Mouse (Mus musculus) intestine, postnatal 0 days (tissue): ENCODE results near the gene Evl. TPM values are rescaled to one million over a fixed set of nuclear protein-coding genes. Genes with fewer than 3 reads are reported as not detected.
A peak's percentile ranks its signal among the peaks of the same experiment; 100 is the strongest.

Experiments
- ATAC-seq: fragments of 200-750 bp; cut with Nextera tagmentation; 2 replicates; pipeline ENCODE4 v1.8.0; 2017; ENCODE audit warnings: mild to moderate bottlenecking, moderate TSS enrichment, moderate library complexity
- H3K27ac ChIP-seq: fragments of 300-500 bp; sonication (generic); 2 replicates; pipeline ENCODE4 v1.5.1; 2014; ENCODE audit warnings: mild to moderate bottlenecking, low read depth, low read length, moderate library complexity
- H3K27me3 ChIP-seq: fragments of 300-500 bp; sonication (generic); replicated peaks from 2 replicates; pipeline ENCODE4 v1.6.1; 2014; ENCODE audit warnings: low read length, mixed read lengths; ENCODE audit not compliant: control insufficient read depth, insufficient read depth
- H3K36me3 ChIP-seq: fragments of 300-500 bp; sonication (generic); 2 replicates; pipeline ENCODE4 v1.6.1; 2014; ENCODE audit warnings: mild to moderate bottlenecking, moderate library complexity; ENCODE audit not compliant: control insufficient read depth, insufficient read depth
- H3K4me1 ChIP-seq: fragments of 300-500 bp; sonication (generic); replicated peaks from 2 replicates; pipeline ENCODE4 v1.6.1; 2014; ENCODE audit warnings: antibody characterized with exemption, low read length, mixed read lengths; ENCODE audit not compliant: control insufficient read depth, insufficient read depth
- H3K4me2 ChIP-seq: fragments of 300-500 bp; sonication (generic); replicated peaks from 2 replicates; pipeline ENCODE4 v1.6.1; 2014; ENCODE audit warnings: low read depth, mild to moderate bottlenecking, moderate library complexity
- H3K4me3 ChIP-seq: fragments of 300-500 bp; sonication (generic); 2 replicates; pipeline ENCODE4 v1.5.1; 2014; ENCODE audit warnings: low read depth, low read length
- H3K9ac ChIP-seq: fragments of 300-500 bp; sonication (generic); 2 replicates; pipeline ENCODE4 v1.6.1; 2014; ENCODE audit warnings: mild to moderate bottlenecking, low read depth, low read length
- H3K9me3 ChIP-seq: fragments of 300-500 bp; sonication (generic); 2 replicates; pipeline ENCODE4 v1.6.1; 2016; ENCODE audit warnings: mixed run types; ENCODE audit not compliant: control insufficient read depth
- CTCF ChIP-seq: sonication (generic); IDR thresholded peaks from 2 replicates; pipeline ENCODE4 v1.5.1; 2016; ENCODE audit warnings: low read depth, mild to moderate bottlenecking, control low read depth, antibody characterized with exemption, moderate library complexity
- WGBS: fragments of 180-500 bp; shearing (Covaris S2); extraction: QIAGEN DNeasy Blood & Tissue Kit; methylation state at CpG from one replicate; pipeline ENCODE4 v1.1.7; 2014; 5-methylcytosine and 5-hydroxymethylcytosine counted together
- microRNA counts: library from miRNA; unstranded; fragments of <30 nt; microRNA quantifications from one replicate; lab custom pipeline; 2016
- microRNA-seq: library from miRNA; unstranded; fragments of <30 nt; microRNA quantifications from one replicate; pipeline ENCODE4, GENCODE M21; 2016
- polyA plus RNA-seq: library from polyadenylated mRNA; unstranded; fragments of >200 nt; fragmentation: Nextera tagmentation; extraction: Ambion mirVana; gene quantifications from 2 replicates; pipeline ENCODE4 v1.2.1, GENCODE M21; 2015

Evl gene
- polyA plus RNA-seq, 1 experiment from 2014 or later = 20.5 TPM

DNA sequence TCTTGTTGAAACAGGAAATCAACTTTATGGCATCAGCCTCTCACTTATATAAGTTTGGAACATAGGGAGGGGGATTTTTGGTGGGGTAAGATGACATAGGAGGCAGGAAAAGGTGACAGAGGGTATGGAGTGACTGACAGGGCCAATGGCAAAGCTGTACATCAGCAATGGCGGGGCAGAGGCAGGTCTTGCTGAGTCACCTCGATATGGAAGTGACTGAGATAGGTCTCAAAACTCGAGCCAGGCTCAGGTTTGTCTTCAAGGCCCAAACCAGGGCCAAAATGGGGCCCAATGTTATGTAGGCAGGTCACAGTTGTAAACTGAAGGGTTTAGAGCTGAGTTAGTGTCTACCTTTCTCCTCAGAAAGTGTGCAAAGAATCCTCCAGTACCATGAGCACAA lies 169.3 kb downstream of the Evl start:
- no peak for ATAC-seq
- WGBS = 77% methylated on average over 3 of the region's 3 CpGs
- no peaks in the 10 kb centered on the region for H3K4me1 ChIP-seq

GRCm38 (mm10) chr12:108734386-108734785 lies 179.9 kb downstream of the Evl start:
- WGBS = 89% methylated on average over 2 of the region's 2 CpGs
- H3K4me1 ChIP-seq = no peaks in the 10 kb centered on the region
- H3K27me3 ChIP-seq = no peaks in the 10 kb centered on the region
- H3K4me2 ChIP-seq = no peak overlapping the region
- H3K9ac ChIP-seq = no peak overlapping the region
- no peak overlapping the region for H3K27ac ChIP-seq
- ATAC-seq = no peak
- TF ChIP-seq CTCF = no peak
- H3K4me3 ChIP-seq = no peak overlapping the region
- H3K9me3 ChIP-seq = no peaks in the 10 kb centered on the region
- no peaks in the 10 kb centered on the region for H3K36me3 ChIP-seq

More for the DNA sequence above, 169.3 kb downstream of the Evl start:
- H3K36me3 ChIP-seq = no peaks in the 10 kb centered on the region
- H3K9ac ChIP-seq = no peak overlapping the region
- no peak overlapping the region for H3K4me2 ChIP-seq
- no peaks in the 10 kb centered on the region for H3K9me3 ChIP-seq
- no peaks in the 10 kb centered on the region for H3K27me3 ChIP-seq
- H3K4me3 ChIP-seq = no peak overlapping the region
- no peak for TF ChIP-seq CTCF
- no peak overlapping the region for H3K27ac ChIP-seq

DNA sequence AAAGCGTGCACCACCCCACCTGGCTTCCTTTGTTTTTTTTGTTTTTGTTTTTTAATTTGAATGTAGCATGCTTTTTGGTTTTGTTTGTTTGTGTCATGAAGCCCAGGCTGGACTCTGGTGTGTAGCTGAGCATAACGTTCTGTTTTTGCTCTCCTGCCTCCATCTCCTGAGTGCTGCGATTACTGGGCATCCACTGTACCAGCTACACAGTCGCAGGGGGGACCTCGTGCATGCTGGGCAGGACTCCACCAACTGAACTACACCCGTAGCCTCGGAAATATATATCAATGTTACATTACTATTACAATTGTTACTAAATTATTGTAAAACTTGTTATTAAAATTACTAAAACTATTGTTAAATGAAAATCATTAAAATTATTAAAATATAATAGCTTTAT lies 183.3 kb downstream of the Evl start:
- H3K27me3 ChIP-seq = no peaks in the 10 kb centered on the region
- TF ChIP-seq CTCF = no peak
- no peak for ATAC-seq
- H3K9ac ChIP-seq = no peak overlapping the region
- no peaks in the 10 kb centered on the region for H3K36me3 ChIP-seq
- no peaks in the 10 kb centered on the region for H3K9me3 ChIP-seq
- no peak overlapping the region for H3K4me3 ChIP-seq
- no peaks in the 10 kb centered on the region for H3K4me1 ChIP-seq
- no peak overlapping the region for H3K4me2 ChIP-seq
- 94% methylated on average over 7 of the region's 7 CpGs for WGBS
- no peak overlapping the region for H3K27ac ChIP-seq

MicroRNA genes within 50 kb of the gene (microRNA counts, 519-probe panel; counts per million panel counts)
- 4,256 counts per million, percentile 63 among the panel's probes with 10 or more counts for microRNA mmu-miR-342-3p (lab: Ali Mortazavi, UCI)
- not detected for microRNA mmu-miR-342-5p (lab: Ali Mortazavi, UCI)

Small RNA genes within 50 kb of the gene (microRNA-seq; reads per million reads assigned to microRNA genes)
- not detected for gene Gm23872
- 1,124 reads per million, percentile 76 among the genes with 10 or more reads in this experiment for gene Mir342

Other genes with a start within 250 kb of the Evl start
- gene Hhipl1, start 248.4 kb upstream of the Evl start, polyA plus RNA-seq = 0.20 TPM in 2 replicates
- gene Cyp46a1, start 220.3 kb upstream of the Evl start, polyA plus RNA-seq = 0.85 and 0.86 TPM in 2 replicates
- gene Eml1, start 183.8 kb upstream of the Evl start, polyA plus RNA-seq = 27.8 and 32.9 TPM in 2 replicates
- 264 and 273 TPM in 2 replicates for gene Degs2, start 147.6 kb downstream of the Evl start, polyA plus RNA-seq
- gene Yy1, start 238.3 kb downstream of the Evl start, polyA plus RNA-seq = 10.3 and 10.9 TPM in 2 replicates